Mouse (Mus musculus): ENCODE data around the gene Gm10401. TPM values are rescaled to one million over a fixed set of nuclear protein-coding genes. Genes with fewer than 3 reads are reported as not detected.

Gm10401 gene
- polyA plus RNA-seq, 1 experiment: not detected

- no peak for TF ChIP-seq CTCF (IDR thresholded peaks at IDR 0.05; ENCODE audit: control insufficient read depth, insufficient read depth, insufficient replicate concordance, low read depth, low read length)
- Histone ChIP-seq H3K27ac (ENCODE audit: control insufficient read depth, insufficient read depth, low read depth, low read length) (no peak overlapping the region), H3K36me3 (ENCODE audit: control insufficient read depth, insufficient read depth, low read length) (peaks cover 3% of the 10 kb centered on the region), H3K27me3 (ENCODE audit: control insufficient read depth, insufficient read depth, low read length) (no peaks in the 10 kb centered on the region), H3K4me3 (ENCODE audit: control insufficient read depth, low read depth, low read length) (no peak overlapping the region), H3K4me1 (ENCODE audit: control insufficient read depth, insufficient read depth, low read length) (no peaks in the 10 kb centered on the region; the same call in 1 of the 2 replicates)
Observed at GRCm38 (mm10) chr5:115069611-115070010, 28.5 kb downstream of the Gm10401 start.

GRCm38 (mm10) chr5:115068671-115069421 is 29.2 kb downstream of the Gm10401 start:
- Histone ChIP-seq H3K4me1 (ENCODE audit: control insufficient read depth, insufficient read depth, low read length) (no peaks in the 10 kb centered on the region; the same call in 1 of the 2 replicates), H3K27ac (ENCODE audit: control insufficient read depth, insufficient read depth, low read depth, low read length) (no peak overlapping the region), H3K4me3 (ENCODE audit: control insufficient read depth, low read depth, low read length) (no peak overlapping the region), H3K27me3 (ENCODE audit: control insufficient read depth, insufficient read depth, low read length) (no peaks in the 10 kb centered on the region), H3K36me3 (ENCODE audit: control insufficient read depth, insufficient read depth, low read length) (peaks cover 3% of the 10 kb centered on the region)
- TF ChIP-seq POLR2A (IDR thresholded peaks at IDR 0.05; ENCODE audit: control insufficient read depth, low read depth, low read length) (no peak), CTCF (IDR thresholded peaks at IDR 0.05; ENCODE audit: control insufficient read depth, insufficient read depth, insufficient replicate concordance, low read depth, low read length) (no peak)

GRCm38 (mm10) chr5:115066245-115066644 is 31.9 kb downstream of the Gm10401 start:
- Histone ChIP-seq H3K27me3 (ENCODE audit: control insufficient read depth, insufficient read depth, low read length) (no peaks in the 10 kb centered on the region), H3K4me3 (ENCODE audit: control insufficient read depth, low read depth, low read length) (peak overlapping the region; percentile 31; the same call in 1 of the 2 replicates), H3K27ac (ENCODE audit: control insufficient read depth, insufficient read depth, low read depth, low read length) (no peak overlapping the region), H3K36me3 (ENCODE audit: control insufficient read depth, insufficient read depth, low read length) (peaks cover 5% of the 10 kb centered on the region), H3K4me1 (ENCODE audit: control insufficient read depth, insufficient read depth, low read length) (no peaks in the 10 kb centered on the region; the same call in 1 of the 2 replicates)
- TF ChIP-seq CTCF (IDR thresholded peaks at IDR 0.05; ENCODE audit: control insufficient read depth, insufficient read depth, insufficient replicate concordance, low read depth, low read length): no peak
- TF ChIP-seq POLR2A (IDR thresholded peaks at IDR 0.05; ENCODE audit: control insufficient read depth, low read depth, low read length): no peak

GRCm38 (mm10) chr5:115063391-115063790 is 34.7 kb downstream of the Gm10401 start:
- no peaks in the 10 kb centered on the region; the same call in 1 of the 2 replicates for H3K4me1 ChIP-seq (ENCODE audit: control insufficient read depth, insufficient read depth, low read length)
- H3K36me3 ChIP-seq (ENCODE audit: control insufficient read depth, insufficient read depth, low read length): peaks cover 5% of the 10 kb centered on the region
- H3K27me3 ChIP-seq (ENCODE audit: control insufficient read depth, insufficient read depth, low read length): no peaks in the 10 kb centered on the region
- H3K4me3 ChIP-seq (ENCODE audit: control insufficient read depth, low read depth, low read length): no peak overlapping the region
- H3K27ac ChIP-seq (ENCODE audit: control insufficient read depth, insufficient read depth, low read depth, low read length): no peak overlapping the region
- TF ChIP-seq CTCF (IDR thresholded peaks at IDR 0.05; ENCODE audit: control insufficient read depth, insufficient read depth, insufficient replicate concordance, low read depth, low read length) (no peak), POLR2A (IDR thresholded peaks at IDR 0.05; ENCODE audit: control insufficient read depth, low read depth, low read length) (no peak)

GRCm38 (mm10) chr5:115062566-115062965 is 35.5 kb downstream of the Gm10401 start:
- Histone ChIP-seq H3K4me1 (ENCODE audit: control insufficient read depth, insufficient read depth, low read length) (no peaks in the 10 kb centered on the region; the same call in 1 of the 2 replicates), H3K27ac (ENCODE audit: control insufficient read depth, insufficient read depth, low read depth, low read length) (no peak overlapping the region), H3K27me3 (ENCODE audit: control insufficient read depth, insufficient read depth, low read length) (no peaks in the 10 kb centered on the region), H3K36me3 (ENCODE audit: control insufficient read depth, insufficient read depth, low read length) (peaks cover 5% of the 10 kb centered on the region), H3K4me3 (ENCODE audit: control insufficient read depth, low read depth, low read length) (no peak overlapping the region)
- TF ChIP-seq CTCF (IDR thresholded peaks at IDR 0.05; ENCODE audit: control insufficient read depth, insufficient read depth, insufficient replicate concordance, low read depth, low read length): no peak
- no peak for TF ChIP-seq POLR2A (IDR thresholded peaks at IDR 0.05; ENCODE audit: control insufficient read depth, low read depth, low read length)

- TF ChIP-seq POLR2A (IDR thresholded peaks at IDR 0.05; ENCODE audit: control insufficient read depth, low read depth, low read length): no peak
- no peak for TF ChIP-seq CTCF (IDR thresholded peaks at IDR 0.05; ENCODE audit: control insufficient read depth, insufficient read depth, insufficient replicate concordance, low read depth, low read length)
- Histone ChIP-seq H3K36me3 (ENCODE audit: control insufficient read depth, insufficient read depth, low read length) (peaks cover 3% of the 10 kb centered on the region), H3K4me1 (ENCODE audit: control insufficient read depth, insufficient read depth, low read length) (no peaks in the 10 kb centered on the region), H3K27me3 (ENCODE audit: control insufficient read depth, insufficient read depth, low read length) (no peaks in the 10 kb centered on the region), H3K27ac (ENCODE audit: control insufficient read depth, insufficient read depth, low read depth, low read length) (no peak overlapping the region), H3K4me3 (ENCODE audit: control insufficient read depth, low read depth, low read length) (no peak overlapping the region)
Observed at GRCm38 (mm10) chr5:115060977-115061376, 37.1 kb downstream of the Gm10401 start.

GRCm38 (mm10) chr5:115060067-115060695 is 37.9 kb downstream of the Gm10401 start:
- Histone ChIP-seq H3K27ac (ENCODE audit: control insufficient read depth, insufficient read depth, low read depth, low read length) (peak overlapping the region; percentile 12; the same call in 1 of the 2 replicates), H3K4me1 (ENCODE audit: control insufficient read depth, insufficient read depth, low read length) (no peaks in the 10 kb centered on the region), H3K27me3 (ENCODE audit: control insufficient read depth, insufficient read depth, low read length) (no peaks in the 10 kb centered on the region), H3K4me3 (ENCODE audit: control insufficient read depth, low read depth, low read length) (no peak overlapping the region), H3K36me3 (ENCODE audit: control insufficient read depth, insufficient read depth, low read length) (peaks cover 2% of the 10 kb centered on the region)
- TF ChIP-seq CTCF (IDR thresholded peaks at IDR 0.05; ENCODE audit: control insufficient read depth, insufficient read depth, insufficient replicate concordance, low read depth, low read length) (no peak), POLR2A (IDR thresholded peaks at IDR 0.05; ENCODE audit: control insufficient read depth, low read depth, low read length) (no peak)

Measured in testis, adult 2 months (tissue).